Mouse (Mus musculus) testis, adult 2 months (tissue): ENCODE data around the gene Cx3cl1.

Source experiments
- CTCF ChIP-seq: fragments of 200-500 bp; IDR thresholded peaks from 2 replicates; pipeline ENCODE4 v1.5.1; 2012; ENCODE audit warnings: low read depth, mild to moderate bottlenecking, inconsistent platforms, low read length, moderate library complexity; ENCODE audit not compliant: control insufficient read depth, insufficient read depth, insufficient replicate concordance
- POLR2A ChIP-seq: fragments of 200-500 bp; IDR thresholded peaks from 2 replicates; pipeline ENCODE4 v1.6.1; 2012; ENCODE audit warnings: low read depth, mild to moderate bottlenecking, inconsistent platforms, low read length, moderate library complexity; ENCODE audit not compliant: control insufficient read depth

- TF ChIP-seq POLR2A: no peak
- no peak for TF ChIP-seq CTCF
Observed at GRCm38 (mm10) chr8:94773700-94774171, 1.9 kb downstream of the Cx3cl1 start.
